Mouse (Mus musculus) stomach, embryonic 16.5 days (tissue): ENCODE results near the gene Hnrnpu. TPM values are rescaled to one million over a fixed set of nuclear protein-coding genes. Genes with fewer than 3 reads are reported as not detected.
"Not testable (repeated sequence)": the region's sequence is repeated elsewhere in the genome, so short reads cannot be mapped to it uniquely, and the experiment has no call there.

Experiments
- ATAC-seq: fragments of 200-750 bp; cut with Nextera tagmentation; 2 replicates; pipeline ENCODE4 v1.8.0; 2017; ENCODE audit warnings: moderate number of reproducible peaks, moderate TSS enrichment; ENCODE audit not compliant: insufficient read depth, low FRiP score
- H3K27ac ChIP-seq: fragments of 300-500 bp; sonication (generic); 2 replicates; pipeline ENCODE4 v1.5.1; 2014; ENCODE audit warnings: low read length
- H3K27me3 ChIP-seq: fragments of 300-500 bp; sonication (generic); 2 replicates; pipeline ENCODE4 v1.6.1; 2014; ENCODE audit warnings: low read length, control low read depth, mixed read lengths; ENCODE audit not compliant: control insufficient read depth, insufficient read depth
- H3K36me3 ChIP-seq: fragments of 300-500 bp; sonication (generic); 2 replicates; pipeline ENCODE4 v1.6.1; 2014; ENCODE audit warnings: low read length; ENCODE audit not compliant: control insufficient read depth, insufficient read depth
- H3K4me1 ChIP-seq: fragments of 300-500 bp; sonication (generic); 2 replicates; pipeline ENCODE4 v1.6.1; 2014; ENCODE audit warnings: low read length, control low read depth, mixed read lengths; ENCODE audit not compliant: control insufficient read depth, insufficient read depth
- H3K4me2 ChIP-seq: fragments of 300-500 bp; sonication (generic); 2 replicates; pipeline ENCODE4 v1.6.1; 2014; ENCODE audit warnings: low read depth, low read length, mixed read lengths
- H3K4me3 ChIP-seq: fragments of 300-500 bp; sonication (generic); replicated peaks from 2 replicates; pipeline ENCODE4 v1.5.1; 2014; ENCODE audit warnings: mild to moderate bottlenecking, low read length
- H3K9ac ChIP-seq: fragments of 300-500 bp; sonication (generic); 2 replicates; pipeline ENCODE4 v1.6.1; 2014; ENCODE audit warnings: low read length
- H3K9me3 ChIP-seq: fragments of 300-500 bp; sonication (generic); replicated peaks from 2 replicates; pipeline ENCODE4 v1.6.1; 2016; ENCODE audit warnings: low read length, control low read depth; ENCODE audit not compliant: control insufficient read depth
- WGBS: fragments of 180-500 bp; shearing (Covaris S2); extraction: QIAGEN DNeasy Blood & Tissue Kit; methylation state at CpG from one replicate; pipeline ENCODE4 v1.1.7; 2014; 5-methylcytosine and 5-hydroxymethylcytosine counted together
- polyA plus RNA-seq: library from polyadenylated mRNA; unstranded; fragments of >200 nt; fragmentation: Nextera tagmentation; extraction: Ambion mirVana; gene quantifications from 2 replicates; pipeline ENCODE4 v1.2.1, GENCODE M21; 2015

Hnrnpu gene
- polyA plus RNA-seq, 1 experiment from 2014 or later = 162 TPM

DNA sequence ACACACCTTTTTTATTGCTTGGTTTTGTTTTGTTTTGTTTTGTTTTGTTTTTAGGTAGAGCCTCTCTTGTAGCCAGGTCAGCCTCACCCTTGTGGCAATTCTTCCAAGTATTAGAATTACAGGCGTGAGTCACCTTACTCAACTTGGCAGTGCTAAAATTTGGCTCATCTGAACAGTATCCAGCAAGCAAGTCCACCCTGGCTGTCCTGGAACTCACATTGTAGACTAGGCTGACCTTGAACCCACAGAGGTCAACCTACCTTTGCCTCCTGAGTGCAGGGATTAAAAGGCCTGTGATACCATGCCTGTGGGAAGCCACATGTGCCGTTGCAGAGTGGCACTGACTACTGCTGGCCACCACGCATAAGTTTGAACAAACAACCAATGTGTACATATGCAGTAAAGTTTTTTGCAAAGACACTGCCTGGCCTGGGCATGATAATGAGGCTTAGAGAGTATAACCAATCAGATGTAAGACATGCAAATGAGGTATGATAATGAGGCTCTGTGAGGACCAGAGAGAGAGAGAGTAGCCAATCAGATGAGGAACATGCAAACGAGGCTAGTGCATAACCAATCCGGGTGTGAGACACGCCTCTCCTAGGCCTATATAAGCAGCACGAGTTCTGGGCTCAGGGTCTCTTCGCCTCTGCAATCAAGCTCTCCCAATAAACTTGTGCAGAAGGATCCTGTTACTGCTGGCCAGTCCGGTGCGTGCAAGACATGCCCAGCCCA, 6.6 kb upstream of the Hnrnpu start:
- 89% methylated on average over 10 of the region's 10 CpGs for WGBS
- ATAC-seq, H3K9ac ChIP-seq, H3K4me3 ChIP-seq, H3K27me3 ChIP-seq, H3K36me3 ChIP-seq, H3K4me2 ChIP-seq, H3K27ac ChIP-seq, H3K9me3 ChIP-seq, H3K4me1 ChIP-seq: not testable (repeated sequence)

DNA sequence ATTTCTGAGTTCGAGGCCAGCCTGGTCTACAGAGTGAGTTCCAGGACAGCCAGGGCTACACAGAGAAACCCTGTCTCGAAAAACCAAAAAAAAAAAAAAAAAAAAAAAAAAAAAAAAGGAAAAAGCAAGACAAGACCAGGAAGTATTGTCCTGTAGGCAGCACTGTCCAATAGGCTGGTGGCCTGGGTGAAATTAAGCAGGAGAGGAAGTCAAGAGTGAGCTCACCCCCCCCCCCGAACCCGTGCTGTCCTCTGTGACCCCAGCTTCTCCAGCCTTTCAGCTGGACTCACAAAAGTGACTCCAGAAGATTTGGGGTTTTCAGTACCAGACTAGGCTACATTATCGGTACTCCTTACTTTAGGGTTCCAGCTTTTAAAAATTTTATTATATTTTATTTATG, 5.0 kb upstream of the Hnrnpu start:
- H3K27me3 ChIP-seq = no peaks in the 10 kb centered on the region
- no peaks in the 10 kb centered on the region for H3K36me3 ChIP-seq
- WGBS = 70% methylated on average over 4 of the region's 5 CpGs
- no peak for ATAC-seq
- H3K4me2 ChIP-seq = no peak overlapping the region
- no peak overlapping the region for H3K27ac ChIP-seq
- H3K9ac ChIP-seq = no peak overlapping the region
- 0 out of 2 replicates have a peak, but pooled peaks cover 4% of the 10 kb centered on the region for H3K4me1 ChIP-seq
- no peak overlapping the region for H3K4me3 ChIP-seq
- no peaks in the 10 kb centered on the region for H3K9me3 ChIP-seq

DNA sequence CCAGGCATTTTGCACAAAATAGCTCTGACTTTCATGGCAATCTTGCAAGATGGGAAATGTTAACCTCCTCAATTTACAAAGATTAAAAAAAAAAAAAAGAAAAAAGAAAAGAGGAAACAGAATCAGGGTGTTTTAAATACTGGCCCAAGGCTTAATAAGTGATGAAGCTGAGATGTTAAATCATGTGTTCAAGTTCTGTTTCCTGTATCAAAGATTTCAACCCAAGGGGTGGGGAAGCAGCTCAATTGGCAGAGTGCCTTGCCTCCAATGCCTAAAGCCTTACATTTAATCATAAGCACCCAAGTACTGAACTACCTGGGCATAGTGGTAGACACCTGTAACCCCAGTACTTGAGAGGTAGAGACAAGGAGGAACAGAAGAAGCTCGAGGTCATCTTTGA, 4.5 kb upstream of the Hnrnpu start:
- 0 out of 2 replicates have a peak, but pooled peaks cover 4% of the 10 kb centered on the region for H3K4me1 ChIP-seq
- H3K4me3 ChIP-seq = no peak overlapping the region
- H3K36me3 ChIP-seq = no peaks in the 10 kb centered on the region
- no peaks in the 10 kb centered on the region for H3K9me3 ChIP-seq
- no peak overlapping the region for H3K9ac ChIP-seq
- H3K27ac ChIP-seq = no peak overlapping the region
- H3K4me2 ChIP-seq = no peak overlapping the region
- no peak for ATAC-seq
- no peaks in the 10 kb centered on the region for H3K27me3 ChIP-seq
- WGBS = 85% methylated on average over 1 of the region's 1 CpGs

DNA sequence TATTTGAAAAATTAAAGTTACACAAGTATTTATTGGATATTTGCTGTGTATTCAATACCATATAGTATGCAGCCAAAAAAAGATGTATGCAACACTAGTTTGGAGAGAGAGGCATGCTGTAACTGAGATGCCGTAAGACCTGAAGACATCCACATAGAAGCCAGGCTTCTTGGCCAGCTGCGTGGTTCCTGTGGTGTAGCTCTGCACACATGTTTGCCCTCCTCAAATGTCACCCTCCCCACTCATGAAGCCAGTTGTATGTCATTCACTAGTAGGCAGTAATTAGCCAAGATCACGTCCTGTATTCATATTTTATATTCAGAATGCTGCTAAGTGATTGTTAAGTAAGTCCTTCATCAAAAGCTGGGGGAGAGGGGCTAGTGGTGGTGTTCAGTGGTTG, 3.8 kb upstream of the Hnrnpu start:
- Histone ChIP-seq H3K4me1 (0 out of 2 replicates have a peak, but pooled peaks cover 4% of the 10 kb centered on the region), H3K27ac (no peak overlapping the region), H3K27me3 (no peaks in the 10 kb centered on the region), H3K9ac (no peak overlapping the region), H3K9me3 (no peaks in the 10 kb centered on the region), H3K4me2 (no peak overlapping the region), H3K4me3 (no peak overlapping the region), H3K36me3 (no peaks in the 10 kb centered on the region)
- ATAC-seq = no peak
- WGBS = 84% methylated on average over 3 of the region's 3 CpGs

DNA sequence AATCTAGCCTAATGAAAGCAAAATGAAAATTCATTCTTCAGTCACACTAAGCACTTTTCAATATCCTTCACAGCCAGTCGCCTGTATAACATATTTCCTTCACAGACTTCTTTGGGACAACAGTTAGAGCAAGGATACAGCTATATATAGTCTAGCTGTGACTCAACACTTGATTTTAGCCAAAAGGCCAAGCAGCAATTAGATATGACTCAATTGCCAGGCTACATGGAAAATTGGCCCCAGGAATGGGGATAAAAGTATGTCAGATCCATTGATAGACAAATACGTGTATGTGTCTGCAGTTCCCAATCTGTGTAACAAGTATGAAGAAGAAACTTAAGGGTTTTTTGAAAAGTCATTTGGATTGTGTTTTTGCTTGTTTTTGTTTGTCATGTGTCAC, 2.6 kb upstream of the Hnrnpu start:
- Histone ChIP-seq H3K27me3 (no peaks in the 10 kb centered on the region), H3K9me3 (no peaks in the 10 kb centered on the region), H3K9ac (no peak overlapping the region), H3K4me1 (0 out of 2 replicates have a peak, but pooled peaks cover 4% of the 10 kb centered on the region), H3K4me3 (no peak overlapping the region), H3K27ac (no peak overlapping the region), H3K4me2 (no peak overlapping the region), H3K36me3 (no peaks in the 10 kb centered on the region)
- ATAC-seq = no peak
- WGBS = 93% methylated on average over 2 of the region's 2 CpGs

DNA sequence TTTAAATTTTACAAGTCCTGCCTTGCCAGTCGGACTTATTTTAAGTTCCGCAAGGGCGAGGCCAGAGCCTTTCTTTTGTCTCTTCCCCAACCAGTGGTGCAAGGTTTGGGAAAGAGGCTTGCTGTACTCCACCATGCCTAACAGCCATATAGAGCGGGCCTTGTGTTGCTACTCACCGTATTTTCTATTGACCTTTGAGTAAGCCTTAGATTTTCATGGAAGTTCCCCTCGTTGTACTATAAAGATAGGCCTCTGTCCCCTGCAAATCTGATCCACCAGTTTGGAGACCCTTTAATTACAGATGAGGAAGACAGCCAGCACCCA, 683 bp upstream of the Hnrnpu start:
- no peak for ATAC-seq
- 8% methylated on average over 6 of the region's 6 CpGs for WGBS
- peak overlapping the region; percentile 100 for H3K27ac ChIP-seq
- no peaks in the 10 kb centered on the region for H3K9me3 ChIP-seq
- H3K4me3 ChIP-seq = peak overlapping the region; percentile 98
- peak overlapping the region; percentile 94 for H3K9ac ChIP-seq
- peak overlapping the region; percentile 73 for H3K4me2 ChIP-seq
- peaks cover 6% of the 10 kb centered on the region; the same call in 1 of the 2 replicates for H3K36me3 ChIP-seq
- H3K27me3 ChIP-seq = no peaks in the 10 kb centered on the region
- H3K4me1 ChIP-seq = peaks cover 12% of the 10 kb centered on the region; the same call in 1 of the 2 replicates

DNA sequence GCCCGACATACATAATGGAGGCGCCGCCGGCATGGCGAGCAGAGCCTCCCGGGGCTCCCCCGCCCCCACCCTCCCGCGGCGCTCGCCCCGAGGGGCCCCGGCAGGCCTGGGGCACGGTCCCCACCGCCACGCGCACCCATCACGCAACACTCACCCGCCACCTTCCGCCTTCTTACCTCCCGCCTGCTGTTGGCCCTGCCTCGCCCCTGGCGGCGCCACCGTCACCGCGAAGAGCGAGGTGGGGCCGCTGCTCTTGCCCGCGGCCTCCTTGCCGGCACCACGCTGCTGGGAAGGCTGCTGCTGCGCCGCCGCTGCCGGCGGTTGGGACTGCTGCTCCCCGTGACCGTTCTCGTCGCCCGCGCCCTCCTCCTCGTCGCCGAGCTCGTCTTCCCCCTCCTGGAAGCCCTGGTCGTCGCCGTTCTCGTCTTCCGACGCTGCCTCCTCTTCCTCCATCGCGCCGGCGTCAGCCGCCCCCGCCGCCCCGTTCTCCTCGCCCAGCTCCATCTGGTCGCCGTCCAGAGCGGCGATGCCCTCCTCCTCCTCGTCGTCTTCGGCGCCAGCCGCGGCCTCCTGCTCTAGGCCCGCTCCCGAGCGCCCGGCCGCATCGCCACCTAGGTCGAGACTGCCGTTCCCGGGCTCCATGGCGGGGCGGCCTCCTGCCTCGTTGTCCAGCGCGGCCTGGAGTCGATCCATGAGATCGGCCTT, 668 bp downstream of the Hnrnpu start:
- peak; percentile 5 for ATAC-seq
- no peaks in the 10 kb centered on the region for H3K27me3 ChIP-seq
- peak overlapping the region; percentile 100 for H3K27ac ChIP-seq
- H3K4me2 ChIP-seq = 0 out of 2 replicates have a peak overlapping the region, but pooled peaks have one; percentile 19
- no peaks in the 10 kb centered on the region for H3K9me3 ChIP-seq
- H3K36me3 ChIP-seq = peaks cover 20% of the 10 kb centered on the region
- H3K4me3 ChIP-seq = peak overlapping the region; percentile 98
- H3K4me1 ChIP-seq = peaks cover 18% of the 10 kb centered on the region; the same call in 1 of the 2 replicates
- H3K9ac ChIP-seq = peak overlapping the region; percentile 100
- under 1% methylated on average over 84 of the region's 89 CpGs for WGBS

DNA sequence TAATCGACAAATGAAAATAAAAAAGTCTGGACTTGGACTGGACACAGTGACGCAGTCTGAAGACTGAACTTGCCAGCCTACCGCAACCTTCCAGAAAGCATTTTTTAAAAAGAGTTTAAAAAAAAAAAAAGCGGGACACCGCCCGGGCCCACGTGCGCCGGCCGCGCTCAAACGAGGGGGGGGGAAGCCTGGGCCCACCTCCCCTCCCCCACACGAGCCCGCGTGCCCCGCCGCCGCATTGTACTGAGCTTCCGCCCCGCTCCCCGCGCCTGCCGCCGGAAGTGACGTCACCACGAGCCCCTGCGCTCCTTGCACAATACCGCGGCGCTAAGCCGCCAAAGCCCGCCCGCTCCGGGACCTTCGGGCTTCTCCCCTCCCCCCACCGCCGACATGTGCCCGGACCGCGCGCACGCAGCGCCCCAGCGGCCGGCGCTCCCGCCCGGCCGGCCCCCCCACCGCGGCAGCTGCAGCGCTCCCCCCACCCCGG, 1.3 kb downstream of the Hnrnpu start:
- WGBS = under 1% methylated on average over 52 of the region's 53 CpGs
- peak overlapping the region; percentile 100 for H3K27ac ChIP-seq
- peak; percentile 92 for ATAC-seq

DNA sequence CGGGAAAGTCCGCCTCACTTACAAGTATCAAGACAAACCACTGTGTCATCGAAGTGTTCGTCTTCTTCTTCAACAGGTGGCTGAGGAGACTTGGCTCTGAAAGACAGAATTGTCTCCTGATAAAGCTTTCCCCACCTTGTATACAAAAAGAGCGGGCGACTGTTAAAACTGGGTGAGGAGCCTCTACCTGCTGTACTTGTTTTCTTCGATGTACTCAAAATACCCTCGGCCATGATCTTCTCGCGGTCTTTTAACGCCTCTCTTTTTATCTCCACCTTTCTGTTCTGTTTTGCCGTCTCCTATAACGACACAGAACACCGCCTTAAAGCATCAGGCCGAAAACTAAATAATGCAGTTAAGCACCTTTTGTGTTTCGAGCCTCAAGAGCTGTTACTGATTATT, 1.7 kb downstream of the Hnrnpu start:
- H3K27ac ChIP-seq = peak overlapping the region; percentile 100
- under 1% methylated on average over 16 of the region's 16 CpGs for WGBS
- no peak for ATAC-seq

More for the DNA sequence above, 1.3 kb downstream of the Hnrnpu start:
- Histone ChIP-seq H3K4me2 (peak overlapping the region; percentile 67), H3K9me3 (no peaks in the 10 kb centered on the region), H3K27me3 (no peaks in the 10 kb centered on the region), H3K9ac (peak overlapping the region; percentile 100), H3K4me1 (peaks cover 18% of the 10 kb centered on the region; the same call in 1 of the 2 replicates), H3K36me3 (peaks cover 24% of the 10 kb centered on the region), H3K4me3 (peak overlapping the region; percentile 98)

More for the DNA sequence above, 1.7 kb downstream of the Hnrnpu start:
- H3K9me3 ChIP-seq = no peaks in the 10 kb centered on the region
- H3K9ac ChIP-seq = peak overlapping the region; percentile 100
- H3K4me3 ChIP-seq = peak overlapping the region; percentile 98
- H3K36me3 ChIP-seq = peaks cover 25% of the 10 kb centered on the region
- H3K4me2 ChIP-seq = peak overlapping the region; percentile 67
- H3K27me3 ChIP-seq = no peaks in the 10 kb centered on the region
- peaks cover 18% of the 10 kb centered on the region; the same call in 1 of the 2 replicates for H3K4me1 ChIP-seq
